Mouse (Mus musculus) adrenal gland, postnatal 25 days (tissue): ENCODE data around the gene Sox5. TPM values are rescaled to one million over a fixed set of nuclear protein-coding genes. Genes with fewer than 3 reads are reported as not detected.

Experiments
- DNase-seq: peaks from one replicate; pipeline ENCODE4 v3.0.0; 2021; ENCODE audit warnings: mixed read lengths
- total RNA-seq: library from RNA; stranded (reverse); gene quantifications from 2 replicates; pipeline ENCODE4 v1.2.3, GENCODE M21; 2021

Gene Sox5
- total RNA-seq, 1 experiment from 2014 or later = 10.8 TPM

- no peak for DNase-seq
These were observed 695.5 kb downstream of the Sox5 start for GRCm38 (mm10) chr6:144086096-144086810.

GRCm38 (mm10) chr6:144082297-144082696 is 699.5 kb downstream of the Sox5 start:
- no peak for DNase-seq

GRCm38 (mm10) chr6:144077826-144078225 is 704.0 kb downstream of the Sox5 start:
- no peak for DNase-seq

- no peak for DNase-seq
These were observed 705.4 kb downstream of the Sox5 start for GRCm38 (mm10) chr6:144076376-144076775.

- no peak for DNase-seq
These were observed 706.3 kb downstream of the Sox5 start for GRCm38 (mm10) chr6:144075327-144075941.

GRCm38 (mm10) chr6:144074826-144075225 is 707.0 kb downstream of the Sox5 start:
- DNase-seq = peak; percentile 57

GRCm38 (mm10) chr6:144070461-144070860 is 711.3 kb downstream of the Sox5 start:
- DNase-seq = no peak

- no peak for DNase-seq
These were observed 714.3 kb downstream of the Sox5 start for GRCm38 (mm10) chr6:144067491-144067890.

- DNase-seq = no peak
These were observed 719.3 kb downstream of the Sox5 start for GRCm38 (mm10) chr6:144062428-144062827.

GRCm38 (mm10) chr6:144061814-144062213 is 720.0 kb downstream of the Sox5 start:
- DNase-seq = no peak

- DNase-seq = no peak
These were observed 724.6 kb downstream of the Sox5 start for GRCm38 (mm10) chr6:144057098-144057632.

GRCm38 (mm10) chr6:144056252-144057097 is 725.3 kb downstream of the Sox5 start:
- peak; percentile 15 for DNase-seq

- DNase-seq = no peak
These were observed 729.3 kb downstream of the Sox5 start for GRCm38 (mm10) chr6:144052487-144052886.

GRCm38 (mm10) chr6:144051316-144051715 is 730.5 kb downstream of the Sox5 start:
- no peak for DNase-seq

GRCm38 (mm10) chr6:144048201-144048924 is 733.4 kb downstream of the Sox5 start:
- DNase-seq = no peak

- no peak for DNase-seq
These were observed 736.3 kb downstream of the Sox5 start for GRCm38 (mm10) chr6:144045503-144045902.

- DNase-seq = no peak
These were observed 737.4 kb downstream of the Sox5 start for GRCm38 (mm10) chr6:144044381-144044780.

- no peak for DNase-seq
These were observed 738.8 kb downstream of the Sox5 start for GRCm38 (mm10) chr6:144042936-144043335.

GRCm38 (mm10) chr6:144041941-144042340 is 739.8 kb downstream of the Sox5 start:
- no peak for DNase-seq

GRCm38 (mm10) chr6:144041188-144041587 is 740.6 kb downstream of the Sox5 start:
- DNase-seq = no peak

GRCm38 (mm10) chr6:144040349-144040748 is 741.4 kb downstream of the Sox5 start:
- DNase-seq = no peak

GRCm38 (mm10) chr6:144039221-144039620 is 742.6 kb downstream of the Sox5 start:
- no peak for DNase-seq
